Mouse (Mus musculus): ENCODE measurements around the gene Cep112. TPM values are rescaled to one million over a fixed set of nuclear protein-coding genes. Genes with fewer than 3 reads are reported as not detected.

Cep112 gene
- polyA plus RNA-seq, 1 experiment from 2014 or later: 14.7 TPM

DNA sequence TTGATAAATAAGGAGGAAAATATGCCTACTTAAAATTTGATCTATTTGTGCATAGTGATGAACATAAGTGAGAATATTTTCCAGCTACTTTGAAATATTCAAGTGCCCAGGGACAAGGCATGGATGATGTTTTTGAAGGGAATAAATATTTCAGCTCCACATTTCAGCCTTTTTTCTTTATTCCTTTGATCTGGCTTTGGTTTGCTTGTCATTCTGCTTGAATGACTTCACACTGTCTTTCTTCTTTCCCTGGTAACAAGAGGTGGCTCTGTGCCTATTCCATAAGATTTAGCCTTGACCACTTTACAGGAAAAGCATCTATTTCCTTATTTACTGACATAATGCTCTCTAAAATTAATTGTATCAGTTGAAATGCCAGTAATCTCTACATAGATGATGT lies 134.5 kb downstream of the Cep112 start:
- H3K27ac ChIP-seq: no peak overlapping the region
- H3K27me3 ChIP-seq (ENCODE audit: poor library complexity, severe bottlenecking): no peaks in the 10 kb centered on the region
- no peaks in the 10 kb centered on the region for H3K36me3 ChIP-seq (replicated peaks)
- no peak for DNase-seq (ENCODE audit: extremely low spot score, low spot score)
- H3K4me1 ChIP-seq: peaks cover 42% of the 10 kb centered on the region
- H3K4me3 ChIP-seq: no peak overlapping the region
- H3K9me3 ChIP-seq: no peaks in the 10 kb centered on the region

DNA sequence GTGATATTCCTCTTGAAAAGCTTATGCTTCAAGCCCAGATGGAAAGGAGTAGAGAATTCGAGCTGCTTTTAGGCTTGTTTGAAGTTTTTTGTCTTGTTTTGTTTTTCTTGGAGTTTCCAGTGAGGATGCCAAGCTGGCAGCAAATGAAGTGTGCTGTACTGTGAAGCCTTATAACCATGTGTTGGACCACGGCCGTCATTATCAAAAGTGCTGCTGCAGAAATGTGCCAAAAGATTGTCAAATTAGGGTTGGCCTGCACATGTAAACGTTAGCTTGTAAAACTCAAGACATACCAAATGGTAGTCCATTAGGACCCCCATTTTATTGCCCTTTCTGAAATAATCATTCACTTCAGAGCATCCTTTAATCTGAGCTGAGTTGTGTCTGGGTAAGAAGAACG lies 137.1 kb downstream of the Cep112 start:
- Histone ChIP-seq H3K4me1 (peaks cover 42% of the 10 kb centered on the region), H3K36me3 (replicated peaks) (no peaks in the 10 kb centered on the region), H3K27me3 (ENCODE audit: poor library complexity, severe bottlenecking) (no peaks in the 10 kb centered on the region), H3K9me3 (no peaks in the 10 kb centered on the region), H3K27ac (no peak overlapping the region), H3K4me3 (no peak overlapping the region)
- DNase-seq (ENCODE audit: extremely low spot score, low spot score): no peak
- WGBS: 82% methylated on average over 5 of the region's 5 CpGs

DNA sequence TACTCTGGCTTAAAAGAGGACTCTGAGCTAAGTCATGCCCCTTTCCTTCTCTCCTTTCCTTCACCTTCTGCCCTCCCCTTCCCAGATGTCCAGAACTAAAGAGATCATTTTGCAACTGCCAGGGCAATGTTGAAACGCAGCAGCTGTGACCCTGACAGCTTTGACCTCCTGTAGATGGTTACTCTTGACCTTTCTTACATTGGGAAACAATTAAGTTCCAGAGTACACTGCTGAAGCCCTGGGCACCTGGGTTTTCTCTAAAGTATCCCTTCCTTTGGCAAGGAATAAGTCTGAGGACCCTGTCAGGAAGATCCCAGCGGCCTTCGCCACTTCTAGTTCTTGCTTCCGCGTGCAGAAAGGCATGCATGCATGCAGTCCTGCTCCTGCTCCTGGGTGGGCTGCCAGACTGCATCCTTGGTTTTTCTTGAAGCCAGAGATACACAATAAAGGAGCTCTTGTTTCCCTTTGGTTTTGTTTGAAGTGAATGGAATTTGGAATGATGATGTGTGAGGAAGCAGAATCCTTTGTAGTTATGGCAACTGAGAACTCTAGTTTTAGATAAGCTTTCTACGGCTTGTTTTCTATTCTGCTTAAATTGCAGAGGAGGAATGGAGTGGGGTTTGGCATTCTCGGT lies 161.7 kb downstream of the Cep112 start:
- Histone ChIP-seq H3K27ac (no peak overlapping the region), H3K4me1 (peaks cover 27% of the 10 kb centered on the region), H3K4me3 (no peak overlapping the region), H3K27me3 (ENCODE audit: poor library complexity, severe bottlenecking) (no peaks in the 10 kb centered on the region), H3K36me3 (replicated peaks) (no peaks in the 10 kb centered on the region), H3K9me3 (no peaks in the 10 kb centered on the region)
- WGBS: 58% methylated on average over 7 of the region's 7 CpGs
- DNase-seq (ENCODE audit: extremely low spot score, low spot score): peak; percentile 27

DNA sequence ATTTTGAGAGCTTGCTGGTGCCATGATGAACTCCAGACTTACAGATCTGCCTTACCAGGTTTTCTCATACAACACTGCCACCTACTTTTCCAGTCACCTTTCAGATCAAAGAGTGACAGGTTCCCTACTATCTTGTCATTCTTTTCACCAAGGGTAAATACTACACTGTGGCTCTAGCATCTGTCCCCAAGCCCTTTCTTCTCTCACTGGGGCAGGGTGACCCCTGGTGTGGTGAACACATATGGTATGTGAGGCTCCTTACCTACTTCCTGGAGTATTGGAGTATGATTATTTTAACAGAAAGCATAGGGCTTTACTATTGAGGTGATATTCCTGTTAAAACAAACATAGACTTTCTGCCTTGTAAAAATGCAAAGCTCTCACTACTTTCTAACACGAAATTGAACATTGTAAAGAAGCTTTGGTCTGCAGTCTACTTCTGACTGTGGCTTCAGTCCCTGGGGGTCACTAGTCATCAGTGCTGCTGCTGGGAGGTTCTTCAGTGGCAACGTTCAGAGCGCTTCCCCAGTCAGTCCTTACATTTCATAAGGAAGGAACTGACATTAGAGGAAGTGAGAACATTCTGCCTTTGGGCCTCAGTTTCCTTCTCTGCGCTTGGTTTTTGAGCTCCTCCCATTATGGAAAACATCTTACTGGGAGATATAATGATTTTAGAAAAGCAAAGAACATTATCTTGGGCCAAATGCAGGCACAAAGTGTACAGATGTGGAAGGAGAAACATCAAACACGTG lies 168.4 kb downstream of the Cep112 start:
- DNase-seq (ENCODE audit: extremely low spot score, low spot score): no peak
- no peaks in the 10 kb centered on the region for H3K9me3 ChIP-seq
- 78% methylated on average over 5 of the region's 5 CpGs for WGBS
- no peak overlapping the region for H3K27ac ChIP-seq
- H3K36me3 ChIP-seq (replicated peaks): no peaks in the 10 kb centered on the region
- peaks cover 5% of the 10 kb centered on the region for H3K4me1 ChIP-seq
- no peaks in the 10 kb centered on the region for H3K27me3 ChIP-seq (ENCODE audit: poor library complexity, severe bottlenecking)
- no peak overlapping the region for H3K4me3 ChIP-seq

DNA sequence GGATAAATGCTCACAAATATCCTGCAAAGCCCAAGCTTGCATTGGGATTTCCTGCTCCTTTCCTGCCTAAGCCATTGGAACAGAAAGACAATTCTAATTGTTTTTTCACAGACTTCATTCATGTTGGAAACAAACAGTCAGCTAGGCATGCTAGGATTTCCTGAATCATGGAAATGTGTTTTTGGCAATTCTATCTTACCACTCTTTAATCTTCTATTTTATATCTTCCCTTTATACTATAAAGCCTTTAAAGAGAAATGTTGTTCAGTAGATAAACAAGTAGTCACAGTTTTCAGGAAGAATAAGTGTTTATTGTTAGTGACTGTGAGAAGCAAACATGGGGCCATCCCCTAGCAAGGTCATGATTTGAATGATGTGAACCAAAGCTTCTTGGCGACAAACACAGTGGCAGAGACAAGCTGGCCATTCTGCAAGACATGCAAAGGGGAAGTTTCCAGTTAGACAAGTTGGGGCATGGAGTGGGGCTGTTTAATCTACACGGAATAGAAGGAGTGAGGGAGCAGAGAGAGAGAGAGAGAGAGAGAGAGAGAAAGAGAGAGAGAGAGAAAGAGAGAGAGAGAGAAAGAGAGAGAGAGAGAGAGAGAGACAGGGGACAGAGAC lies 169.1 kb downstream of the Cep112 start:
- Histone ChIP-seq H3K4me1 (no peaks in the 10 kb centered on the region), H3K27ac (no peak overlapping the region), H3K9me3 (no peaks in the 10 kb centered on the region), H3K4me3 (no peak overlapping the region), H3K36me3 (replicated peaks) (no peaks in the 10 kb centered on the region), H3K27me3 (ENCODE audit: poor library complexity, severe bottlenecking) (no peaks in the 10 kb centered on the region)
- 79% methylated on average over 2 of the region's 2 CpGs for WGBS
- DNase-seq (ENCODE audit: extremely low spot score, low spot score): no peak

DNA sequence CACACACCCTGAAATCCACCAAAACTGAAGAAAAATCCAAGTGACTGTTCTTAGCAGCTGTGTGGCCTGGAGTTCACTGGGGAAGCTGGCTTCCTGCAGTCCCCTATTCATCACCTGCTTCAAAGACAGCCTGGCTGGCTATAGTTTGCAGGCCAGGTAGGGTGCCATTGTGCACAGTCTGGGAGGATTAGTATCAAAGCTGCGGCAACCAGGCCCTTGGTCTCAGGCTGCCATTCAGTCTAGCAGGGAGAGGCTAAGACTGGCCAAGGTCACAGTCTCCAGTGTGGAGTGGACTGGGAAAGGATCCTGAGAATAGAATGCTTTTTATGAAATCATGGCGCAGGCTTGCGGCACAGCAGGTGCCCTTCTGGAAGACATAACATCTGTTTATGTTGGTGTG lies 180.3 kb downstream of the Cep112 start:
- 0 out of 2 replicates have a peak, but pooled peaks cover 3% of the 10 kb centered on the region for H3K27me3 ChIP-seq (ENCODE audit: poor library complexity, severe bottlenecking)
- WGBS: 35% methylated on average over 3 of the region's 3 CpGs
- no peaks in the 10 kb centered on the region for H3K9me3 ChIP-seq
- peaks cover 19% of the 10 kb centered on the region for H3K4me1 ChIP-seq
- peak; percentile 55 for DNase-seq (ENCODE audit: extremely low spot score, low spot score)
- H3K27ac ChIP-seq: peak overlapping the region; percentile 45; the same call in 1 of the 2 replicates
- no peaks in the 10 kb centered on the region for H3K36me3 ChIP-seq (replicated peaks)
- H3K4me3 ChIP-seq: no peak overlapping the region; the same call in 1 of the 2 replicates

DNA sequence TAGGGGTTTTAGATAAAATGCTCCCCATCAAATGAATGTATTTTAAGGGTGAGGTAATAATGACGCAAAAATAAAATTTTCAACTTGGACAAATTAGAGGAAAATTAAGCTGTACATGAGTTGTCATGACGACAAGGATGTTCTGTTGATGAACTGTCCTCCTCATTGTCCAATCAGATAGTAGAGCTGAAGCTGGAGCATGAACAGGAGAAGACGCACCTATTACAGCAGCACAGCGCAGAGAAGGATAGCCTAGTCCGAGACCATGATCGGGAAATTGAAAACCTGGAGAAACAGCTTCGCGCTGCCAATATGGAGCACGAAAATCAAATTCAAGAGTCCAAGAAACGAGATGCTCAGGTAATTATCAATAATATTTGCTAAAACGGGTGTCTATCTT lies 181.0 kb downstream of the Cep112 start:
- H3K4me1 ChIP-seq: peaks cover 19% of the 10 kb centered on the region
- 85% methylated on average over 11 of the region's 11 CpGs for WGBS
- H3K27me3 ChIP-seq (ENCODE audit: poor library complexity, severe bottlenecking): 0 out of 2 replicates have a peak, but pooled peaks cover 3% of the 10 kb centered on the region
- H3K27ac ChIP-seq: peak overlapping the region; percentile 45; the same call in 1 of the 2 replicates
- H3K36me3 ChIP-seq (replicated peaks): no peaks in the 10 kb centered on the region
- no peak for DNase-seq (ENCODE audit: extremely low spot score, low spot score)
- H3K4me3 ChIP-seq: peak overlapping the region; percentile 12; the same call in 1 of the 2 replicates
- no peaks in the 10 kb centered on the region for H3K9me3 ChIP-seq

DNA sequence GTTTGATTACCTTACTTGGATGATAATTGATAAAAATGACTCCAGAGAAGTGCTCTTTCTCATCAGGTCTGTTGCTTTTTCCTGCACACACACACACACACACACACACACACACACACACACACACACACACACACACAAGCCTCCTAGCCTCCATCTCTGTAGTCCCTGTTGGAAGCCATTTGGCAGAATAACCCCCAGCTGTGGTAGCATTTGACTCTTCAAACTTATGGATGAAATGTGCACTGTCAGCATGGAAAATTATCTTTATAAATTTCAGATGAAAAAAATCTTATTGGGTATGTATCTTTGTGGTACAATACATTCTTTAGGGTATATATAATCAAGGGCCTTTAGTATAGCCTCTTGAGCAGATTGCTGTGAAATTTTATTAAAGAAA lies 181.8 kb downstream of the Cep112 start:
- Histone ChIP-seq H3K9me3 (no peaks in the 10 kb centered on the region), H3K27ac (peak overlapping the region; percentile 26; the same call in 1 of the 2 replicates), H3K4me1 (peaks cover 19% of the 10 kb centered on the region), H3K36me3 (replicated peaks) (no peaks in the 10 kb centered on the region), H3K27me3 (ENCODE audit: poor library complexity, severe bottlenecking) (0 out of 2 replicates have a peak, but pooled peaks cover 3% of the 10 kb centered on the region), H3K4me3 (peak overlapping the region; percentile 12; the same call in 1 of the 2 replicates)
- no peak for DNase-seq (ENCODE audit: extremely low spot score, low spot score)

DNA sequence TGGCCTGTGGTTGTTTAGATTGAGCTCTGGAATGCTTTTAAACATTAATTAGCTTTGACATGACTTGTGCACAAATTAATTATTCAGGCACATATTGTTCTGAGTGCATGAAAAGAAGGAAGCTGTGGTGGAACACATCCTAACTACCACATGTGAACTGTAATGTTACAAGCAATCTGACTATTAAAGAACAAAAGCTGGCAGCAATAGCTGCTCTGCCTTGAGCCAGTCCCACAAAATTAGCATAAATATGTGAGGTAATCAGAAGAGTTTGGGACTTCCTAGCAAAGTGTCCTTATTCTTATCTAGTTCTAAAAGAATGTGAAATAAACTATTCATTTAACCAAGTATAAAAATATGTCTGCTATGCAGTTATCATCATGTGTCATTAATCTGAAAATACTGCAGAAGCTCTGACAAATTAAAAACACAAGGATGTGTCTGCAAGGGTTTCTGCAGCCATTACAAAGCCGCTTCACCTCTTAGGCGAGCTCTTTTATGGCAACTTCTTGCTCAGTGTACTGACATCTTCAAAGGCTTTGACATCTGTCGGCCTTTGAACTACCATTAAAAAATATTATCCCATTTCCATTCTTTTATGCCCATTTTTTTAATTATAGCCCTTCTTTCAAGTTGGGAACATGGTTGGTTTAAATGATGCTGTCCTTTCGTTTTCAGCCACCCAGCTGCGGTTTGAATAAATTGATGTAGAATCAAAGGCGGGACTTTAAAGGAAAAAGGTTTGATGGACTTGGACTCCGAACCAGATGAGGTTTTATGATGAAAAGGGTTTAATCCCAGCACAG lies 195.8 kb downstream of the Cep112 start:
- peaks cover 18% of the 10 kb centered on the region for H3K4me1 ChIP-seq
- H3K36me3 ChIP-seq (replicated peaks): no peaks in the 10 kb centered on the region; the same call in 1 of the 2 replicates
- H3K9me3 ChIP-seq: no peaks in the 10 kb centered on the region
- H3K27me3 ChIP-seq (ENCODE audit: poor library complexity, severe bottlenecking): no peaks in the 10 kb centered on the region; the same call in 1 of the 2 replicates
- 0 out of 2 replicates have a peak overlapping the region, but pooled peaks have one; percentile 9 for H3K27ac ChIP-seq
- WGBS: 74% methylated on average over 7 of the region's 7 CpGs
- H3K4me3 ChIP-seq: no peak overlapping the region
- DNase-seq (ENCODE audit: extremely low spot score, low spot score): no peak

DNA sequence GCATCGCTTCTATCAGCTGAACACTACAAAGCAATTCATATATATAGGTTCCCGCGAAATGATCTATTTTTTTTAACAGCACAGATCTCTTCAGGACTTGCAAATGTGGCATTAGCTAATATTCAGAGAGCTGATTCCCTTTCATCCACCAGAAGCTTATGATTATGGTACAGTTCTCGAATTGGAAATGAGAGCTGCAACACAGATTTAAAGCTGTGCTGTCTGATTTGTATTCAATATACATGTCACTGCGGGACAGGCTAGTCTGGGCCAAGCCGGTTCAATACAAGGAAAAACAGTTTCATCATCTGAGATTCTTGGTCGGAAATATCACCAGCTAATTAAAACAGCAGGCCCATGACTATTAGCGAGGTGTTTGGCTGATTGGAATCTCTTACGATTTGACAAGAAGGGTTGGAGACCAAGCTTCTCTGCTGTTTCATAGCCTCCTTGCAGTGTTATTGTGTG lies 196.5 kb downstream of the Cep112 start:
- H3K27me3 ChIP-seq (ENCODE audit: poor library complexity, severe bottlenecking): no peaks in the 10 kb centered on the region; the same call in 1 of the 2 replicates
- no peak for DNase-seq (ENCODE audit: extremely low spot score, low spot score)
- H3K27ac ChIP-seq: no peak overlapping the region
- H3K4me1 ChIP-seq: peaks cover 18% of the 10 kb centered on the region
- WGBS: 88% methylated on average over 9 of the region's 9 CpGs
- H3K9me3 ChIP-seq: no peaks in the 10 kb centered on the region
- no peak overlapping the region for H3K4me3 ChIP-seq
- H3K36me3 ChIP-seq (replicated peaks): no peaks in the 10 kb centered on the region; the same call in 1 of the 2 replicates

DNA sequence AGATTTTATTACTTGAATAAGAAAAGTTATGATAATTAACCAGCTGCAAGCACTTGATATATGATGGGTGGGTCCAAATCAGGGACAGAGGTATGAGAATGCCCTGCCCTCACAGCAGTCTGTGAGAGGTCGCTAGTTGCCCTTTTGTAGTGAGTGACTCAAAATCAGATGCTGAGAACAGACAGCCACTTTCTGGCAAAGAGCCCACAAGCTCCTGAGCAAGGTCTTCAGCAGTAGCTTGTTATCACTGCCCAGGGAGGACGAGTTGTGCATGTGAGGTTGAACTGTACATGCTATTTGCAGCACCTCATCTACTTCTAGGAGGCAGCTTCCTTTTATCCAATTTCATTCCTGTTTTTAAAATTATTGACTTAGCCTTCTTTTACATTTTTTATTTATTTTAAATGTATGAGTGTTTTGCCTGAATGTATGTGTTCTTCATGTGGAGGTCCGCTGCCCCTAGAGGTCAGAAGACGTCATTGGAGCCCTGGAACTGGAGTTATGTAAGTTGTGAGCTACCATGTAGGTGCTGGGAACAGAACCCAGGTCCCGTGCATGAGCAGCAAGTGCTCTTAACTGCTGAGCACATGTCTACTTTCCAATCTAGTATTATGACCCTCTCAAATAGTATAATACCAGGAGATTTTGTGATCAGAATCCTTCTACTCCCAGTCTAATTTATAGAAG lies 200.7 kb downstream of the Cep112 start:
- Histone ChIP-seq H3K9me3 (no peaks in the 10 kb centered on the region), H3K36me3 (replicated peaks) (no peaks in the 10 kb centered on the region; the same call in 1 of the 2 replicates), H3K4me3 (no peak overlapping the region), H3K4me1 (peaks cover 12% of the 10 kb centered on the region), H3K27me3 (ENCODE audit: poor library complexity, severe bottlenecking) (no peaks in the 10 kb centered on the region; the same call in 1 of the 2 replicates), H3K27ac (no peak overlapping the region)
- no peak for DNase-seq (ENCODE audit: extremely low spot score, low spot score)
- WGBS: 85% methylated on average over 5 of the region's 5 CpGs

DNA sequence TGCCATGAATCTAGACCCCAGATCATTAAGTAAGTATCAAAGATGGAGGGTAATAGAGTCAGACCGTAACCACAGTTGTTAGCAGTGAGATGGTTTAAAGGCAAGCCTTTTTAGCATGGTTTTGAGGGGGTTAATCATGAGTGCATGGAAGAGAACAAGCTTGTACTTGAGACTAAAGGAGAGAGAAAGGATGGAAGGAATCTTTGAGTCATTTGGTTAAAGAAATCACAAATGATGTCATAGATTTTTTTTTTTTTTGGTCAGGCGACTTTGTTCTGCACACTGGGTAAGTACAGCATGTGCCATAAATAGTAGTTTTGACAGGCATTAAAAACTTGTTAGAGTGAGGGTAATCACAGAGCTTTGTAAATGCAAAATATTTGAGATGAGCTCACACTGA lies 212.8 kb downstream of the Cep112 start:
- DNase-seq (ENCODE audit: extremely low spot score, low spot score): no peak
- 88% methylated on average over 2 of the region's 2 CpGs for WGBS
- no peak overlapping the region for H3K4me3 ChIP-seq

More for the DNA sequence above, 212.8 kb downstream of the Cep112 start:
- H3K27ac ChIP-seq: no peak overlapping the region
- no peaks in the 10 kb centered on the region for H3K27me3 ChIP-seq (ENCODE audit: poor library complexity, severe bottlenecking)
- H3K9me3 ChIP-seq: no peaks in the 10 kb centered on the region
- no peaks in the 10 kb centered on the region for H3K4me1 ChIP-seq
- no peaks in the 10 kb centered on the region for H3K36me3 ChIP-seq (replicated peaks)
